Mouse (Mus musculus): Measurements from ENCODE around the gene Rgl2. TPM values are rescaled to one million over a fixed set of nuclear protein-coding genes. Genes with fewer than 3 reads are reported as not detected.
"Not testable (repeated sequence)": the region's sequence is repeated elsewhere in the genome, so short reads cannot be mapped to it uniquely, and the experiment has no call there.

Rgl2 gene
- polyA plus RNA-seq (2014; fragmentation: Nextera tagmentation; extraction: Ambion mirVana): 38.4 and 39.8 TPM in 2 replicates

GRCm38 (mm10) chr17:33929371-33930279 lies at the start of gene Rgl2:
Gene Rgl2 (plus strand): TSS chr17:33929543.
- peak; percentile 84 for ATAC-seq (ENCODE audit: insufficient number of reproducible peaks, insufficient read depth, low FRiP score, low read depth)
- Histone ChIP-seq H3K9ac (replicated peaks; ENCODE audit: low read depth, low read length) (peak within 1 kb of the TSS; percentile 87), H3K4me2 (replicated peaks; ENCODE audit: low read depth, low read length) (peak within 1 kb of the TSS; percentile 98), H3K36me3 (ENCODE audit: control insufficient read depth, insufficient read depth, low read length) (peaks cover 7% of the 10 kb centered on the region), H3K4me3 (ENCODE audit: low read depth, low read length) (peak within 1 kb of the TSS; percentile 94), H3K9me3 (ENCODE audit: control insufficient read depth, low read depth, low read length) (no peaks in the 10 kb centered on the region), H3K4me1 (ENCODE audit: control insufficient read depth, insufficient read depth, low read length) (peaks cover 12% of the 10 kb centered on the region), H3K27ac (ENCODE audit: low read length) (peak within 1 kb of the TSS; percentile 95), H3K27me3 (ENCODE audit: control insufficient read depth, insufficient read depth, low read length) (no peaks in the 10 kb centered on the region)
- under 1% methylated on average over 71 of the region's 80 CpGs for WGBS

- WGBS: 96% methylated on average over 8 of the region's 11 CpGs
- peaks cover 23% of the 10 kb centered on the region for H3K36me3 ChIP-seq (ENCODE audit: control insufficient read depth, insufficient read depth, low read length)
Observed at GRCm38 (mm10) chr17:33884320-33884719, 45.0 kb upstream of the Rgl2 start.

GRCm38 (mm10) chr17:33887802-33888201 lies 41.5 kb upstream of the Rgl2 start:
- H3K27ac ChIP-seq (ENCODE audit: low read length); H3K4me2 ChIP-seq (replicated peaks; ENCODE audit: low read depth, low read length); H3K9ac ChIP-seq (replicated peaks; ENCODE audit: low read depth, low read length); H3K4me1 ChIP-seq (ENCODE audit: control insufficient read depth, insufficient read depth, low read length); ATAC-seq (ENCODE audit: insufficient number of reproducible peaks, insufficient read depth, low FRiP score, low read depth); H3K27me3 ChIP-seq (ENCODE audit: control insufficient read depth, insufficient read depth, low read length); H3K9me3 ChIP-seq (ENCODE audit: control insufficient read depth, low read depth, low read length); H3K4me3 ChIP-seq (ENCODE audit: low read depth, low read length): not testable (repeated sequence)
- WGBS: 40% methylated on average over 2 of the region's 2 CpGs
- H3K36me3 ChIP-seq (ENCODE audit: control insufficient read depth, insufficient read depth, low read length): peaks cover 11% of the 10 kb centered on the region

More at GRCm38 (mm10) chr17:33884320-33884719, 45.0 kb upstream of the Rgl2 start:
- not testable (repeated sequence) for H3K9ac ChIP-seq (replicated peaks; ENCODE audit: low read depth, low read length); H3K4me1 ChIP-seq (ENCODE audit: control insufficient read depth, insufficient read depth, low read length); H3K27ac ChIP-seq (ENCODE audit: low read length); H3K27me3 ChIP-seq (ENCODE audit: control insufficient read depth, insufficient read depth, low read length); ATAC-seq (ENCODE audit: insufficient number of reproducible peaks, insufficient read depth, low FRiP score, low read depth); H3K4me2 ChIP-seq (replicated peaks; ENCODE audit: low read depth, low read length); H3K9me3 ChIP-seq (ENCODE audit: control insufficient read depth, low read depth, low read length); H3K4me3 ChIP-seq (ENCODE audit: low read depth, low read length)

GRCm38 (mm10) chr17:33888230-33888629 lies 41.1 kb upstream of the Rgl2 start:
- H3K27ac ChIP-seq (ENCODE audit: low read length); H3K9ac ChIP-seq (replicated peaks; ENCODE audit: low read depth, low read length); H3K4me1 ChIP-seq (ENCODE audit: control insufficient read depth, insufficient read depth, low read length); H3K9me3 ChIP-seq (ENCODE audit: control insufficient read depth, low read depth, low read length); H3K27me3 ChIP-seq (ENCODE audit: control insufficient read depth, insufficient read depth, low read length); H3K4me3 ChIP-seq (ENCODE audit: low read depth, low read length); ATAC-seq (ENCODE audit: insufficient number of reproducible peaks, insufficient read depth, low FRiP score, low read depth): not testable (repeated sequence)
- H3K4me2 ChIP-seq (replicated peaks; ENCODE audit: low read depth, low read length): peak overlapping the region; percentile 50; the same call in 1 of the 2 replicates
- H3K36me3 ChIP-seq (ENCODE audit: control insufficient read depth, insufficient read depth, low read length): peaks cover 11% of the 10 kb centered on the region

GRCm38 (mm10) chr17:33889941-33890532 lies 39.3 kb upstream of the Rgl2 start:
- not testable (repeated sequence) for H3K9me3 ChIP-seq (ENCODE audit: control insufficient read depth, low read depth, low read length); H3K36me3 ChIP-seq (ENCODE audit: control insufficient read depth, insufficient read depth, low read length); H3K4me1 ChIP-seq (ENCODE audit: control insufficient read depth, insufficient read depth, low read length); ATAC-seq (ENCODE audit: insufficient number of reproducible peaks, insufficient read depth, low FRiP score, low read depth); H3K27me3 ChIP-seq (ENCODE audit: control insufficient read depth, insufficient read depth, low read length)
- WGBS: under 1% methylated on average over 38 of the region's 44 CpGs
- H3K4me3 ChIP-seq (ENCODE audit: low read depth, low read length): peak overlapping the region; percentile 60
- peak overlapping the region; percentile 55 for H3K9ac ChIP-seq (replicated peaks; ENCODE audit: low read depth, low read length)
- H3K4me2 ChIP-seq (replicated peaks; ENCODE audit: low read depth, low read length): peak overlapping the region; percentile 50
- H3K27ac ChIP-seq (ENCODE audit: low read length): peak overlapping the region; percentile 58; the same call in 1 of the 2 replicates

- Histone ChIP-seq H3K36me3 (ENCODE audit: control insufficient read depth, insufficient read depth, low read length) (peaks cover 7% of the 10 kb centered on the region; the same call in 1 of the 2 replicates), H3K27me3 (ENCODE audit: control insufficient read depth, insufficient read depth, low read length) (no peaks in the 10 kb centered on the region), H3K9me3 (ENCODE audit: control insufficient read depth, low read depth, low read length) (no peaks in the 10 kb centered on the region), H3K4me1 (ENCODE audit: control insufficient read depth, insufficient read depth, low read length) (peaks cover 8% of the 10 kb centered on the region; the same call in 1 of the 2 replicates), H3K4me2 (replicated peaks; ENCODE audit: low read depth, low read length) (peak within 1 kb of the TSS; percentile 50), H3K4me3 (ENCODE audit: low read depth, low read length) (peak within 1 kb of the TSS; percentile 60), H3K27ac (ENCODE audit: low read length) (peak within 1 kb of the TSS; percentile 58; the same call in 1 of the 2 replicates), H3K9ac (replicated peaks; ENCODE audit: low read depth, low read length) (peak within 1 kb of the TSS; percentile 55)
- under 1% methylated on average over 47 of the region's 49 CpGs for WGBS
- ATAC-seq (ENCODE audit: insufficient number of reproducible peaks, insufficient read depth, low FRiP score, low read depth): peak; percentile 100
Observed at GRCm38 (mm10) chr17:33890533-33891059, 38.7 kb upstream of the Rgl2 start, which contains the start of gene Kifc1. Gene Kifc1 (minus strand): TSS chr17:33890661.

- ATAC-seq (ENCODE audit: insufficient number of reproducible peaks, insufficient read depth, low FRiP score, low read depth): no peak
- no peak overlapping the region for H3K27ac ChIP-seq (ENCODE audit: low read length)
- peaks cover under 1% of the 10 kb centered on the region; the same call in 1 of the 2 replicates for H3K36me3 ChIP-seq (ENCODE audit: control insufficient read depth, insufficient read depth, low read length)
- H3K9ac ChIP-seq (replicated peaks; ENCODE audit: low read depth, low read length): no peak overlapping the region
- peaks cover 8% of the 10 kb centered on the region; the same call in 1 of the 2 replicates for H3K4me1 ChIP-seq (ENCODE audit: control insufficient read depth, insufficient read depth, low read length)
- no peak overlapping the region for H3K4me2 ChIP-seq (replicated peaks; ENCODE audit: low read depth, low read length)
- no peaks in the 10 kb centered on the region for H3K9me3 ChIP-seq (ENCODE audit: control insufficient read depth, low read depth, low read length)
- H3K27me3 ChIP-seq (ENCODE audit: control insufficient read depth, insufficient read depth, low read length): no peaks in the 10 kb centered on the region
- no peak overlapping the region for H3K4me3 ChIP-seq (ENCODE audit: low read depth, low read length)
- WGBS: 56% methylated on average over 2 of the region's 2 CpGs
Observed at GRCm38 (mm10) chr17:33891357-33891756, 38.0 kb upstream of the Rgl2 start.

- H3K27me3 ChIP-seq (ENCODE audit: control insufficient read depth, insufficient read depth, low read length); H3K9ac ChIP-seq (replicated peaks; ENCODE audit: low read depth, low read length); H3K4me1 ChIP-seq (ENCODE audit: control insufficient read depth, insufficient read depth, low read length); H3K4me3 ChIP-seq (ENCODE audit: low read depth, low read length); H3K9me3 ChIP-seq (ENCODE audit: control insufficient read depth, low read depth, low read length); H3K27ac ChIP-seq (ENCODE audit: low read length); H3K36me3 ChIP-seq (ENCODE audit: control insufficient read depth, insufficient read depth, low read length); H3K4me2 ChIP-seq (replicated peaks; ENCODE audit: low read depth, low read length); ATAC-seq (ENCODE audit: insufficient number of reproducible peaks, insufficient read depth, low FRiP score, low read depth): not testable (repeated sequence)
- WGBS: 65% methylated on average over 6 of the region's 6 CpGs
Observed at GRCm38 (mm10) chr17:33891892-33892291, 37.5 kb upstream of the Rgl2 start.
